Mouse (Mus musculus): ENCODE results near the gene Gucy2e.

DNA sequence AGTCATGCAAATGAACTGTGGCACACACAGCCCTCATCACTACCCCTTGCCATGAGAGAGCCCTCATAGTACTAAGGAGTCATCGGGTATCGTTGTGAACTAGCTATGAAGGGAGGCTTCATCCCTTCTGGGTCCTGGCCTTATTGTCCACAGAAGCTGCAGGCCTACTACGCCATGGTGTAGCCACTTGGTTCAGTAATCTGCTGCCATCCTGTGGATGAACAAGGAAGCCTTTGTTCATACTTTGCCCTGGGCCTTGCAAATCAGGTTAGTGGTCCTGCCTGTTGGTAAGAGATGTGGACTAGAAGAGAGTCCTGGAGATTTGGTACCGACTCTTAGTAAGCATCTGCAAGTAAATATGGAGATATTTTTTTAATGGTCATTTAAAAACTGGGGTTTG, 6.4 kb downstream of the Gucy2e start:
- TF ChIP-seq CTCF (IDR thresholded peaks at IDR 0.05; ENCODE audit: insufficient read depth, low read length) (no peak), POLR2A (IDR thresholded peaks at IDR 0.05; ENCODE audit: borderline replicate concordance, extremely low read depth, low read depth, low read length) (no peak)
